Comparison of ENCODE assay signal across 8 mouse cellular contexts in genomic region chr2:173335859-173336258, GRCm38 (mm10). TPM values are rescaled to one million over a fixed set of nuclear protein-coding genes. Genes with fewer than 3 reads are reported as not detected.
DNase-seq lines count a peak whose midpoint lies in the region; ATAC-seq and TF ChIP-seq lines count a peak whose summit lies in the region.

No protein-coding gene starts in this region.

- no peaks in the 10 kb centered on the region for H3K36me3 ChIP-seq in hindbrain, postnatal 0 days (ENCODE audit: insufficient read depth, low read length)
- H3K36me3 ChIP-seq in stomach, embryonic 15.5 days: no peaks in the 10 kb centered on the region

- 11% methylated on average over 10 of the region's 10 CpGs for WGBS in hindbrain, postnatal 0 days
- 21% methylated on average over 10 of the region's 10 CpGs for WGBS in stomach, embryonic 15.5 days

- peaks cover 25% of the 10 kb centered on the region for H3K4me1 ChIP-seq in hindbrain, postnatal 0 days (ENCODE audit: insufficient read depth, low read length)
- peaks cover 46% of the 10 kb centered on the region for H3K4me1 ChIP-seq in stomach, embryonic 15.5 days

- H3K4me3 ChIP-seq in hindbrain, postnatal 0 days (ENCODE audit: low read length): no peak overlapping the region
- no peak overlapping the region for H3K4me3 ChIP-seq in stomach, embryonic 15.5 days (replicated peaks)

- H3K27me3 ChIP-seq in hindbrain, postnatal 0 days (ENCODE audit: insufficient read depth, low read length): no peaks in the 10 kb centered on the region
- H3K27me3 ChIP-seq in stomach, embryonic 15.5 days (replicated peaks): 0 out of 2 replicates have a peak, but pooled peaks cover 4% of the 10 kb centered on the region

- peak; percentile 82 for DNase-seq in Muller cell, postnatal 12 days (ENCODE audit: inconsistent ontology term)
- DNase-seq in cerebellum, postnatal 10 days: peak; percentile 86 to 90
- DNase-seq in hindbrain, postnatal 0 days (ENCODE audit: low spot score): peak; percentile 79
- DNase-seq in left cerebral cortex, postnatal 14 days (ENCODE audit: low spot score in 2 of 2): peak; percentile 64 to 71
- no peak for DNase-seq in embryo, embryonic 10 days (ENCODE audit: low spot score)

- H3K9ac ChIP-seq in hindbrain, postnatal 0 days (replicated peaks; ENCODE audit: low read length): no peak overlapping the region
- H3K9ac ChIP-seq in stomach, embryonic 15.5 days: no peak overlapping the region

- TF ChIP-seq CTCF in hindbrain, postnatal 0 days (IDR thresholded peaks at IDR 0.05; ENCODE audit: low read depth): no peak

- no peaks in the 10 kb centered on the region for H3K9me3 ChIP-seq in hindbrain, postnatal 0 days (ENCODE audit: low read length)
- H3K9me3 ChIP-seq in stomach, embryonic 15.5 days: no peaks in the 10 kb centered on the region

- ATAC-seq in granulocyte monocyte progenitor cell, adult 5-6 weeks (replicated peaks; ENCODE audit: poor library complexity, severe bottlenecking): peak; percentile 63
- ATAC-seq in hindbrain, postnatal 0 days: peak; percentile 46
- peak; percentile 45 for ATAC-seq in megakaryocyte progenitor cell, adult 5-6 weeks (replicated peaks; ENCODE audit: poor library complexity)
- ATAC-seq in stomach, embryonic 15.5 days (ENCODE audit: insufficient read depth, low FRiP score, low read depth): peak; percentile 56; the same call in 1 of the 2 replicates

- no peak overlapping the region for H3K27ac ChIP-seq in hindbrain, postnatal 0 days
- peak overlapping the region; percentile 68 for H3K27ac ChIP-seq in stomach, embryonic 15.5 days

- intact Hi-C loops in left cerebral cortex, postnatal 14 days (cut with DNase I): loop anchor here (5.0 kb wide), 1 partner anchor 59 kb away; the partner anchor contains the start of gene Pmepa1

- 0 out of 2 replicates have a peak overlapping the region, but pooled peaks have one; percentile 3 for H3K4me2 ChIP-seq in hindbrain, postnatal 0 days (ENCODE audit: low read depth, low read length)
- H3K4me2 ChIP-seq in stomach, embryonic 15.5 days: peak overlapping the region; percentile 24

RNA-seq across cellular contexts. Expression of gene Pmepa1, which starts 59.5 kb away (rescaled TPM):
- 0.45 TPM in 1 of 2 replicates, not detected in the other for total RNA-seq in granulocyte monocyte progenitor cell, adult 5-6 weeks (2014; fragmentation: Nextera tagmentation)
- total RNA-seq in granulocyte monocyte progenitor cell, adult 5-6 weeks (2017): not detected in 2 replicates
- 7.7 and 16.0 TPM in 2 replicates for total RNA-seq in hindbrain, postnatal 0 days (2014; rRNA removed)
- 2.6 and 3.0 TPM in 2 replicates for polyA plus RNA-seq in hindbrain, postnatal 0 days (2015; fragmentation: Nextera tagmentation; extraction: Ambion mirVana)
- total RNA-seq in left cerebral cortex, postnatal 14 days (2021): 10 to 100 TPM; 43.3 to 56.9 TPM
- 0.17 and 0.32 TPM in 2 replicates for total RNA-seq in megakaryocyte progenitor cell, adult 5-6 weeks (2015)
- 0.12 and 0.24 TPM in 2 replicates for total RNA-seq in megakaryocyte progenitor cell, adult 5-6 weeks (2017)
- polyA plus RNA-seq in stomach, embryonic 15.5 days (2015; fragmentation: Nextera tagmentation; extraction: Ambion mirVana): 7.3 and 7.5 TPM in 2 replicates
